In genomic region chr7:49087154-49087553, GRCm38 (mm10) we compare ENCODE assay signal across 13 mouse cellular contexts.
A peak's percentile ranks its signal among the peaks of the same experiment; 100 is the strongest.
DNase-seq lines count a peak whose midpoint lies in the region; ATAC-seq lines count a peak whose summit lies in the region.
"Had no signal": no experiment of that assay in that cellular context is flagged by ENCODE, and none has a peak within 500 bp of the region (broad histone marks: within the 10 kb centered on the region; RNA-seq: fewer than 3 reads in every experiment).

No protein-coding gene starts in this region.

- H3K36me3 ChIP-seq in forebrain, embryonic 16.5 days (ENCODE audit: control insufficient read depth, insufficient read depth), result no peaks in the 10 kb centered on the region
- H3K36me3 ChIP-seq in forebrain, embryonic 10.5 days (replicated peaks), result no peaks in the 10 kb centered on the region
- H3K36me3 ChIP-seq in hindbrain, embryonic 15.5 days, result no peaks in the 10 kb centered on the region
- H3K36me3 ChIP-seq in hindbrain, embryonic 11.5 days (ENCODE audit: control insufficient read depth, insufficient read depth, low read length), result no peaks in the 10 kb centered on the region
- no peaks in the 10 kb centered on the region for H3K36me3 ChIP-seq in heart, embryonic 16.5 days (ENCODE audit: control insufficient read depth, insufficient read depth)
- H3K36me3 ChIP-seq: embryonic facial prominence, embryonic 15.5 days had no signal

- 38% methylated on average over 5 of the region's 5 CpGs for WGBS in forebrain, embryonic 16.5 days
- 86% methylated on average over 5 of the region's 5 CpGs for WGBS in forebrain, embryonic 10.5 days
- WGBS in hindbrain, embryonic 15.5 days, result 56% methylated on average over 5 of the region's 5 CpGs
- 79% methylated on average over 5 of the region's 5 CpGs for WGBS in hindbrain, embryonic 11.5 days
- WGBS in heart, embryonic 16.5 days, result 50% methylated on average over 5 of the region's 5 CpGs

- H3K4me2 ChIP-seq in forebrain, embryonic 16.5 days (ENCODE audit: low read length), result no peak overlapping the region
- H3K4me2 ChIP-seq in hindbrain, embryonic 15.5 days, result no peak overlapping the region
- no peak overlapping the region for H3K4me2 ChIP-seq in hindbrain, embryonic 11.5 days (replicated peaks; ENCODE audit: low read depth, low read length)
- no peak overlapping the region for H3K4me2 ChIP-seq in heart, embryonic 16.5 days (ENCODE audit: low read depth, low read length)
- H3K4me2 ChIP-seq: embryonic facial prominence, embryonic 15.5 days had no signal

- no peaks in the 10 kb centered on the region for H3K27me3 ChIP-seq in forebrain, embryonic 16.5 days (replicated peaks; ENCODE audit: control insufficient read depth, insufficient read depth, low read length)
- peaks cover 91% of the 10 kb centered on the region for H3K27me3 ChIP-seq in forebrain, embryonic 10.5 days (ENCODE audit: poor library complexity, severe bottlenecking)
- H3K27me3 ChIP-seq in hindbrain, embryonic 15.5 days, result no peaks in the 10 kb centered on the region
- H3K27me3 ChIP-seq in hindbrain, embryonic 11.5 days (ENCODE audit: control insufficient read depth, insufficient read depth, low read length), result no peaks in the 10 kb centered on the region
- H3K27me3 ChIP-seq in heart, embryonic 16.5 days (ENCODE audit: control insufficient read depth, insufficient read depth, low read length), result no peaks in the 10 kb centered on the region

- H3K9me3 ChIP-seq in forebrain, embryonic 16.5 days (ENCODE audit: control insufficient read depth, low read length), result no peaks in the 10 kb centered on the region
- H3K9me3 ChIP-seq in forebrain, embryonic 10.5 days, result no peaks in the 10 kb centered on the region
- H3K9me3 ChIP-seq in hindbrain, embryonic 15.5 days, result no peaks in the 10 kb centered on the region
- H3K9me3 ChIP-seq in hindbrain, embryonic 11.5 days (ENCODE audit: control insufficient read depth, low read length), result no peaks in the 10 kb centered on the region
- no peaks in the 10 kb centered on the region for H3K9me3 ChIP-seq in heart, embryonic 16.5 days (replicated peaks; ENCODE audit: control insufficient read depth, low read length)
- H3K9me3 ChIP-seq: embryonic facial prominence, embryonic 15.5 days; megakaryocyte, embryonic 14.5 days had no signal

- H3K4me1 ChIP-seq in forebrain, embryonic 16.5 days (replicated peaks; ENCODE audit: control insufficient read depth, insufficient read depth, low read length), result peaks cover 51% of the 10 kb centered on the region
- peaks cover 42% of the 10 kb centered on the region for H3K4me1 ChIP-seq in forebrain, embryonic 10.5 days
- H3K4me1 ChIP-seq in hindbrain, embryonic 15.5 days (replicated peaks), result peaks cover 92% of the 10 kb centered on the region
- H3K4me1 ChIP-seq in hindbrain, embryonic 11.5 days (replicated peaks; ENCODE audit: control insufficient read depth, insufficient read depth, low read length), result peaks cover 16% of the 10 kb centered on the region
- H3K4me1 ChIP-seq in heart, embryonic 16.5 days (ENCODE audit: control insufficient read depth, insufficient read depth, low read length), result peaks cover 45% of the 10 kb centered on the region
- H3K4me1 ChIP-seq: embryonic facial prominence, embryonic 15.5 days; megakaryocyte, embryonic 14.5 days had no signal

- H3K9ac ChIP-seq in forebrain, embryonic 16.5 days (replicated peaks; ENCODE audit: low read depth, low read length), result no peak overlapping the region
- no peak overlapping the region for H3K9ac ChIP-seq in hindbrain, embryonic 15.5 days
- H3K9ac ChIP-seq in hindbrain, embryonic 11.5 days (ENCODE audit: low read depth, low read length), result no peak overlapping the region; the same call in 1 of the 2 replicates
- no peak overlapping the region for H3K9ac ChIP-seq in heart, embryonic 16.5 days (ENCODE audit: low read length)
- H3K9ac ChIP-seq: embryonic facial prominence, embryonic 15.5 days had no signal

- ATAC-seq in forebrain, embryonic 16.5 days, result peak; percentile 70
- ATAC-seq in hindbrain, embryonic 15.5 days (ENCODE audit: low FRiP score, low read depth), result 0 out of 2 replicates have a peak, but pooled peaks have one; percentile 28
- no peak for ATAC-seq in hindbrain, embryonic 11.5 days (ENCODE audit: low FRiP score)
- no peak for ATAC-seq in heart, embryonic 16.5 days (replicated peaks; ENCODE audit: extremely low read depth, insufficient read depth, low FRiP score)

- H3K4me3 ChIP-seq in forebrain, embryonic 16.5 days (replicated peaks; ENCODE audit: low read length), result no peak overlapping the region
- no peak overlapping the region for H3K4me3 ChIP-seq in forebrain, embryonic 10.5 days
- no peak overlapping the region for H3K4me3 ChIP-seq in hindbrain, embryonic 15.5 days
- H3K4me3 ChIP-seq in hindbrain, embryonic 11.5 days (ENCODE audit: low read depth, low read length), result no peak overlapping the region
- H3K4me3 ChIP-seq in heart, embryonic 16.5 days (ENCODE audit: low read length), result no peak overlapping the region
- H3K4me3 ChIP-seq: embryonic facial prominence, embryonic 15.5 days; megakaryocyte, embryonic 14.5 days had no signal

- H3K27ac ChIP-seq in forebrain, embryonic 16.5 days (ENCODE audit: low read length), result 0 out of 2 replicates have a peak overlapping the region, but pooled peaks have one; percentile 3
- H3K27ac ChIP-seq in forebrain, embryonic 10.5 days, result no peak overlapping the region
- H3K27ac ChIP-seq in hindbrain, embryonic 15.5 days (replicated peaks), result no peak overlapping the region
- H3K27ac ChIP-seq in hindbrain, embryonic 11.5 days (ENCODE audit: low read depth, low read length), result no peak overlapping the region
- peak overlapping the region; percentile 92 for H3K27ac ChIP-seq in heart, embryonic 16.5 days (ENCODE audit: low read length)
- H3K27ac ChIP-seq: embryonic facial prominence, embryonic 15.5 days had no signal

- no peak for DNase-seq in forebrain, embryonic 10.5 days (ENCODE audit: extremely low spot score, low spot score)
- no peak for DNase-seq in hindbrain, embryonic 11.5 days (ENCODE audit: low spot score)
- peak; percentile 50 to 66 for DNase-seq in cerebellum, adult 18-20 months
- DNase-seq in kidney, adult 11 months, result no peak
- DNase-seq in thymus, postnatal 25 days, result no peak
- DNase-seq: adrenal gland, postnatal 25 days; gastrocnemius, postnatal 10 days; lung, adult 18-20 months had no signal

Comparison
In these comparisons a context has a peak if more than half of its experiments do, and no peak if none do; other contexts are left out.
1. ATAC-seq: peak in forebrain, embryonic 16.5 days (single experiment) and hindbrain, embryonic 15.5 days (single experiment); none in hindbrain, embryonic 11.5 days (single experiment) and heart, embryonic 16.5 days (single experiment).
2. H3K27ac ChIP-seq: peak in forebrain, embryonic 16.5 days (single experiment) and heart, embryonic 16.5 days (single experiment); none in forebrain, embryonic 10.5 days (single experiment), hindbrain, embryonic 15.5 days (single experiment) and hindbrain, embryonic 11.5 days (single experiment).
3. DNase-seq: peak in cerebellum, adult 18-20 months (2 of 2); none in forebrain, embryonic 10.5 days (single experiment), hindbrain, embryonic 11.5 days (single experiment), kidney, adult 11 months (single experiment) and thymus, postnatal 25 days (single experiment).